Mouse (Mus musculus): ENCODE results near the gene Cwc15. TPM values are rescaled to one million over a fixed set of nuclear protein-coding genes. Genes with fewer than 3 reads are reported as not detected.
"Not testable (repeated sequence)": the region's sequence is repeated elsewhere in the genome, so short reads cannot be mapped to it uniquely, and the experiment has no call there.

Cwc15 gene
- polyA plus RNA-seq (2012; rRNA removed) = 100 and 101 TPM in 2 replicates

- no peak for TF ChIP-seq CTCF (IDR thresholded peaks at IDR 0.05; ENCODE audit: extremely low read depth, insufficient read depth, low read length)
- TF ChIP-seq POLR2A (IDR thresholded peaks at IDR 0.05; ENCODE audit: extremely low read depth, insufficient read depth, low read length) = peak; percentile 46; the same call in 1 of the 2 replicates
- Histone ChIP-seq H3K4me3 (ENCODE audit: insufficient read depth, low read length) (peak within 1 kb of the TSS; percentile 84), H3K27ac (ENCODE audit: insufficient read depth, low read length) (peak within 1 kb of the TSS; percentile 13; the same call in 1 of the 2 replicates), H3K4me1 (ENCODE audit: control insufficient read depth, insufficient read depth, low read length) (peaks cover 2% of the 10 kb centered on the region; the same call in 1 of the 2 replicates)
Observed at GRCm38 (mm10) chr9:14500023-14500915, at the start of gene Cwc15, which contains the start of gene Kdm4d. Gene Cwc15, plus strand, starts transcription at chr9:14500617. Gene Kdm4d, minus strand, starts transcription at chr9:14500482.

GRCm38 (mm10) chr9:14451120-14451519 lies 49.3 kb upstream of the Cwc15 start:
- not testable (repeated sequence) for H3K27ac ChIP-seq (ENCODE audit: insufficient read depth, low read length); H3K4me3 ChIP-seq (ENCODE audit: insufficient read depth, low read length); H3K4me1 ChIP-seq (ENCODE audit: control insufficient read depth, insufficient read depth, low read length)

GRCm38 (mm10) chr9:14456320-14456719 lies 44.1 kb upstream of the Cwc15 start:
- Histone ChIP-seq H3K27ac (ENCODE audit: insufficient read depth, low read length) (no peak overlapping the region), H3K4me3 (ENCODE audit: insufficient read depth, low read length) (no peak overlapping the region), H3K4me1 (ENCODE audit: control insufficient read depth, insufficient read depth, low read length) (no peaks in the 10 kb centered on the region)
- TF ChIP-seq POLR2A (IDR thresholded peaks at IDR 0.05; ENCODE audit: extremely low read depth, insufficient read depth, low read length) = no peak
- no peak for TF ChIP-seq CTCF (IDR thresholded peaks at IDR 0.05; ENCODE audit: extremely low read depth, insufficient read depth, low read length)

- H3K4me3 ChIP-seq (ENCODE audit: insufficient read depth, low read length); H3K4me1 ChIP-seq (ENCODE audit: control insufficient read depth, insufficient read depth, low read length); H3K27ac ChIP-seq (ENCODE audit: insufficient read depth, low read length): not testable (repeated sequence)
Observed at GRCm38 (mm10) chr9:14462536-14462935, 37.9 kb upstream of the Cwc15 start.

- not testable (repeated sequence) for H3K4me3 ChIP-seq (ENCODE audit: insufficient read depth, low read length); H3K27ac ChIP-seq (ENCODE audit: insufficient read depth, low read length); H3K4me1 ChIP-seq (ENCODE audit: control insufficient read depth, insufficient read depth, low read length)
Observed at GRCm38 (mm10) chr9:14463668-14464067, 36.7 kb upstream of the Cwc15 start.

- TF ChIP-seq CTCF (IDR thresholded peaks at IDR 0.05; ENCODE audit: extremely low read depth, insufficient read depth, low read length) (no peak), POLR2A (IDR thresholded peaks at IDR 0.05; ENCODE audit: extremely low read depth, insufficient read depth, low read length) (no peak)
- H3K4me3 ChIP-seq (ENCODE audit: insufficient read depth, low read length) = peak overlapping the region; percentile 84; the same call in 1 of the 2 replicates
- peaks cover 2% of the 10 kb centered on the region; the same call in 1 of the 2 replicates for H3K4me1 ChIP-seq (ENCODE audit: control insufficient read depth, insufficient read depth, low read length)
- H3K27ac ChIP-seq (ENCODE audit: insufficient read depth, low read length) = no peak overlapping the region
Observed at GRCm38 (mm10) chr9:14498896-14499705, 1.3 kb upstream of the Cwc15 start.

GRCm38 (mm10) chr9:14500916-14501424 lies 553 bp downstream of the Cwc15 start:
- Histone ChIP-seq H3K4me1 (ENCODE audit: control insufficient read depth, insufficient read depth, low read length) (peaks cover 2% of the 10 kb centered on the region; the same call in 1 of the 2 replicates), H3K4me3 (ENCODE audit: insufficient read depth, low read length) (peak overlapping the region; percentile 84), H3K27ac (ENCODE audit: insufficient read depth, low read length) (no peak overlapping the region)
- TF ChIP-seq POLR2A (IDR thresholded peaks at IDR 0.05; ENCODE audit: extremely low read depth, insufficient read depth, low read length) (no peak), CTCF (IDR thresholded peaks at IDR 0.05; ENCODE audit: extremely low read depth, insufficient read depth, low read length) (no peak)

- TF ChIP-seq CTCF (IDR thresholded peaks at IDR 0.05; ENCODE audit: extremely low read depth, insufficient read depth, low read length) (peak; percentile 68), POLR2A (IDR thresholded peaks at IDR 0.05; ENCODE audit: extremely low read depth, insufficient read depth, low read length) (no peak)
- no peak overlapping the region for H3K27ac ChIP-seq (ENCODE audit: insufficient read depth, low read length)
- no peak overlapping the region for H3K4me3 ChIP-seq (ENCODE audit: insufficient read depth, low read length)
- H3K4me1 ChIP-seq (ENCODE audit: control insufficient read depth, insufficient read depth, low read length) = no peaks in the 10 kb centered on the region
Observed at GRCm38 (mm10) chr9:14512633-14513445, 12.4 kb downstream of the Cwc15 start.

- Histone ChIP-seq H3K4me1 (ENCODE audit: control insufficient read depth, insufficient read depth, low read length) (no peaks in the 10 kb centered on the region), H3K4me3 (ENCODE audit: insufficient read depth, low read length) (no peak overlapping the region), H3K27ac (ENCODE audit: insufficient read depth, low read length) (no peak overlapping the region)
- no peak for TF ChIP-seq CTCF (IDR thresholded peaks at IDR 0.05; ENCODE audit: extremely low read depth, insufficient read depth, low read length)
- no peak for TF ChIP-seq POLR2A (IDR thresholded peaks at IDR 0.05; ENCODE audit: extremely low read depth, insufficient read depth, low read length)
Observed at GRCm38 (mm10) chr9:14517296-14517695, 16.9 kb downstream of the Cwc15 start.
